Mouse (Mus musculus): ENCODE data around the gene Npcd. TPM values are rescaled to one million over a fixed set of nuclear protein-coding genes. Genes with fewer than 3 reads are reported as not detected.
A peak's percentile ranks its signal among the peaks of the same experiment; 100 is the strongest.

Gene Npcd
- polyA plus RNA-seq, 1 experiment from 2014 or later: not detected

GRCm38 (mm10) chr15:79845986-79846385 lies 11.9 kb upstream of the Npcd start:
- Histone ChIP-seq H3K27ac (replicated peaks in 1 of 2; ENCODE audit: control insufficient read depth in 1 of 2, insufficient read depth in 1 of 2, low read depth in 2 of 2, low read length in 2 of 2) (no peak overlapping the region), H3K36me3 (ENCODE audit: control insufficient read depth, insufficient read depth, low read length) (no peaks in the 10 kb centered on the region), H3K4me2 (ENCODE audit: low read length) (no peak overlapping the region), H3K4me3 (ENCODE audit: control insufficient read depth in 1 of 2, insufficient read depth in 1 of 2, low read depth in 1 of 2, low read length in 2 of 2) (no peak overlapping the region), H3K9me3 (ENCODE audit: control insufficient read depth, low read length) (0 out of 2 replicates have a peak, but pooled peaks cover 2% of the 10 kb centered on the region), H3K27me3 (ENCODE audit: control insufficient read depth, insufficient read depth, low read length) (no peaks in the 10 kb centered on the region; the same call in 1 of the 2 replicates), H3K4me1 (ENCODE audit: control insufficient read depth in 2 of 2, insufficient read depth in 2 of 2, low read length in 2 of 2) (peaks cover 7 to 12% of the 10 kb centered on the region in 2 experiments), H3K9ac (ENCODE audit: low read length) (no peak overlapping the region)
- no peak for ATAC-seq (ENCODE audit: insufficient number of reproducible peaks, insufficient read depth, low FRiP score, low read depth)
- 73% methylated on average over 4 of the region's 4 CpGs for WGBS

GRCm38 (mm10) chr15:79842985-79843384 lies 8.9 kb upstream of the Npcd start:
- H3K36me3 ChIP-seq (ENCODE audit: control insufficient read depth, insufficient read depth, low read length): no peaks in the 10 kb centered on the region
- peaks cover 7 to 12% of the 10 kb centered on the region in 2 experiments for H3K4me1 ChIP-seq (ENCODE audit: control insufficient read depth in 2 of 2, insufficient read depth in 2 of 2, low read length in 2 of 2)
- H3K27me3 ChIP-seq (ENCODE audit: control insufficient read depth, insufficient read depth, low read length): no peaks in the 10 kb centered on the region; the same call in 1 of the 2 replicates
- H3K4me3 ChIP-seq (ENCODE audit: control insufficient read depth in 1 of 2, insufficient read depth in 1 of 2, low read depth in 1 of 2, low read length in 2 of 2): no peak overlapping the region
- no peak overlapping the region for H3K9ac ChIP-seq (ENCODE audit: low read length)
- no peaks in the 10 kb centered on the region for H3K9me3 ChIP-seq (ENCODE audit: control insufficient read depth, low read length)
- H3K27ac ChIP-seq (replicated peaks in 1 of 2; ENCODE audit: control insufficient read depth in 1 of 2, insufficient read depth in 1 of 2, low read depth in 2 of 2, low read length in 2 of 2): no peak overlapping the region
- ATAC-seq (ENCODE audit: insufficient number of reproducible peaks, insufficient read depth, low FRiP score, low read depth): no peak
- no peak overlapping the region for H3K4me2 ChIP-seq (ENCODE audit: low read length)
- 83% methylated on average over 3 of the region's 3 CpGs for WGBS

- Histone ChIP-seq H3K27me3 (ENCODE audit: control insufficient read depth, insufficient read depth, low read length) (no peaks in the 10 kb centered on the region; the same call in 1 of the 2 replicates), H3K27ac (replicated peaks in 1 of 2; ENCODE audit: control insufficient read depth in 1 of 2, insufficient read depth in 1 of 2, low read depth in 2 of 2, low read length in 2 of 2) (no peak overlapping the region), H3K9me3 (ENCODE audit: control insufficient read depth, low read length) (no peaks in the 10 kb centered on the region), H3K9ac (ENCODE audit: low read length) (no peak overlapping the region), H3K4me2 (ENCODE audit: low read length) (no peak overlapping the region), H3K36me3 (ENCODE audit: control insufficient read depth, insufficient read depth, low read length) (no peaks in the 10 kb centered on the region), H3K4me1 (ENCODE audit: control insufficient read depth in 2 of 2, insufficient read depth in 2 of 2, low read length in 2 of 2) (no peaks in the 10 kb centered on the region), H3K4me3 (ENCODE audit: control insufficient read depth in 1 of 2, insufficient read depth in 1 of 2, low read depth in 1 of 2, low read length in 2 of 2) (no peak overlapping the region)
- no peak for ATAC-seq (ENCODE audit: insufficient number of reproducible peaks, insufficient read depth, low FRiP score, low read depth)
- 55% methylated on average over 2 of the region's 2 CpGs for WGBS
Measured at GRCm38 (mm10) chr15:79840281-79840680, 6.2 kb upstream of the Npcd start.

DNA sequence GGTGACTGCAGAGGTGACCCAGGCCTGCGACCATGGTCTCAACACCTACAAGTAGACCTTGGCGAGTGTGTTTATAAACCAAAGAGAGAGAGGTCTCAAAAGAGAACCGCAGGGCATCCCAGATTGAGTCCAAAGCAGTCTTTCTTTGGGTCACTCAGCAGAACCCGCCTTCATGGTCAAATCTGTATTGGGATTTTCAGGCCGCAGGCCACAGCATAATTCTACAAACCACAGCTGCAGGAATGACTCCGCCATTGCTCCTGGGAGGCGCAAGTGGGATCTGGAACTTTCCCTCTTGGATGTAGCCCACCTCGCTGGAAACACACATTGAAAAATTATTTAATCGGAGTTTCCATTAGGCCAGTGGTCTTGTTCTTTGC lies 834 bp upstream of the Npcd start:
- Histone ChIP-seq H3K4me1 (ENCODE audit: control insufficient read depth in 2 of 2, insufficient read depth in 2 of 2, low read length in 2 of 2) (peaks cover 14 to 24% of the 10 kb centered on the region in 2 experiments), H3K4me2 (ENCODE audit: low read length) (peak overlapping the region; percentile 80), H3K9me3 (ENCODE audit: control insufficient read depth, low read length) (no peaks in the 10 kb centered on the region), H3K36me3 (ENCODE audit: control insufficient read depth, insufficient read depth, low read length) (peaks cover 7% of the 10 kb centered on the region), H3K27me3 (ENCODE audit: control insufficient read depth, insufficient read depth, low read length) (no peaks in the 10 kb centered on the region), H3K4me3 (ENCODE audit: control insufficient read depth in 1 of 2, insufficient read depth in 1 of 2, low read depth in 1 of 2, low read length in 2 of 2) (peak overlapping the region in 1 of 2 experiments; percentile 92; a peak in 2 of 4 replicates), H3K27ac (replicated peaks in 1 of 2; ENCODE audit: control insufficient read depth in 1 of 2, insufficient read depth in 1 of 2, low read depth in 2 of 2, low read length in 2 of 2) (peak overlapping the region; percentile 84 to 94), H3K9ac (ENCODE audit: low read length) (peak overlapping the region; percentile 96; the same call in 1 of the 2 replicates)
- ATAC-seq (ENCODE audit: insufficient number of reproducible peaks, insufficient read depth, low FRiP score, low read depth): no peak
- 58% methylated on average over 9 of the region's 9 CpGs for WGBS

DNA sequence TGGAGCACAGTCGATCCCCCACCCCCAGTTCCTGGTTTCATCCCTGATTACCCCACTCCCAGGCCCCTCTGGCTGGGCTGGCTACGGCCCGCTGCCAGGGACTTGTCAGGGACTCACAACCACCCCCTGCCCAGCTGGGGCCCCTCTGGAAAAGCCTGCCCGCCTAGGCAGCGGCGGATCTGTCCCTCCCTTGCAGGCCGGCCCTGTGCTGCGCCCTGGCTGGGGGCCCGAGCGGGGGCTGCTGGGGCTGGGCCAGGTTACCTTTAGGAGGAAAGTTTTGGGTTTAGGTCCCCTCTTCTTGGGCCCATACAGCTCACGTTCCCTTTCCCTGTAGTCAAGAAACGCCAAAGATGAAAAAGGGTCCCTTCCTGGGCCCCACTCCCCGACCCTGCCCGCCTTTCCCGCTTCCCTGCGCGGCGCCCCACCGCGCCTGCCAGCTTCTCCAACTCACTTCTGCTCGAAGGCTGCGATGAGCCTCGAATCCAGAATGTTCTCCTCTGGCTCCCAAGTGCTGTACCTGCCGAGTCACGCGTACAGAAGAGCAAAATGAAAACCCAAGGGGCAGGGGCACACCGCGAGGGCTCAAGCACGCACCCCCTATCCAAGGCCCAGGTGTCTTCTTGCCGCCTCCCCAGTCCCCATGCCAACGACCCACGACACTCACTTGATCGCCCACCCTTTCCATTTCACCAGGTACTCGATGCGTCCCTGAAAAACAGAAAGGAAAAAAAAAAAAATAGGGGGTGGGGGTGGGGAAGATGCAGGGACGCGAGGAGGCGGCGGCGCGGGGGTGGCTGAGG lies 586 bp downstream of the Npcd start:
- H3K36me3 ChIP-seq (ENCODE audit: control insufficient read depth, insufficient read depth, low read length): peaks cover 12% of the 10 kb centered on the region
- H3K4me1 ChIP-seq (ENCODE audit: control insufficient read depth in 2 of 2, insufficient read depth in 2 of 2, low read length in 2 of 2): peaks cover 14 to 33% of the 10 kb centered on the region in 2 experiments

DNA sequence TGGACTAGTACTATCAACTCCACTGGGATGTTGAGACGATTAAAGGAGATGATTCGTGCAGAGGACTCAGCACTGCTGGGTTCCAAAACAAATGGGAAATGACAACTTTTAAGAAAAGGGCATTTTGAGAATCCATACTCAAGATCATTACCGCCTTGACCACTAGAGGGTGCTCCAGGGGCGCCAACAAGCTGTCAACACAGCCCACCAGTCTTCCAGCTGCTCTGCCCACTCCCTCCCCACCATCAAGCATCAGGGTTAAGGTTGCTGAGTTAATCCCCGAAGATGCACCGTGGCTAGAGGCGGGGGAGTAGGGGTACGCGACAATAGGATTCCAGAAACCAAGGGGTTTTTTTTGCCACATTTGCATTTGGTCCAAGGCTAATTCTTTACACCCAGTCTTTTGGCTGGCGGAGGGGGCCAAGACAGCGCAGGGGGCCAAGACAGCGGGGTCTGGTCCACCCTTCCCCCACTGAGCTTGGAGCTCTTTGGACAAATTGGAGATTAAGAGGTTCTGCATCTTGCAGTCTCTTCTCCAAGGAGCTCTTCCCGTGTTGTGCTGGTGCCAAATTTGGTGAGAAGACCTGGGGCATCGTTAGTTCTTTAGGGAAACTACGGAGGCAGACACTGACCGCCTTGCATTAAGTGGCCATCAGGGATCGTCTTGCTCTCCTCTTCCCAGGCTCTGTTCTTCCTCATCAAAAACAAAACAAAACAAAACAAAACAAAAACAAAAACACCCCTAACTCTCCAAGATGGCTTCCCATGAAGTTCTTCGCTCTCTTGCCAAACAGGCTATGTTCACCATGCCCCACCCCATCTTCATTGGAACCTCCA lies 1.8 kb downstream of the Npcd start:
- Histone ChIP-seq H3K27me3 (ENCODE audit: control insufficient read depth, insufficient read depth, low read length) (no peaks in the 10 kb centered on the region), H3K27ac (replicated peaks in 1 of 2; ENCODE audit: control insufficient read depth in 1 of 2, insufficient read depth in 1 of 2, low read depth in 2 of 2, low read length in 2 of 2) (peak overlapping the region; percentile 91 to 94), H3K36me3 (ENCODE audit: control insufficient read depth, insufficient read depth, low read length) (peaks cover 24% of the 10 kb centered on the region), H3K9me3 (ENCODE audit: control insufficient read depth, low read length) (no peaks in the 10 kb centered on the region), H3K4me1 (ENCODE audit: control insufficient read depth in 2 of 2, insufficient read depth in 2 of 2, low read length in 2 of 2) (peaks cover 14 to 37% of the 10 kb centered on the region in 2 experiments), H3K4me2 (ENCODE audit: low read length) (peak overlapping the region; percentile 80), H3K4me3 (ENCODE audit: control insufficient read depth in 1 of 2, insufficient read depth in 1 of 2, low read depth in 1 of 2, low read length in 2 of 2) (peak overlapping the region; percentile 82 to 92), H3K9ac (ENCODE audit: low read length) (peak overlapping the region; percentile 96)
- ATAC-seq (ENCODE audit: insufficient number of reproducible peaks, insufficient read depth, low FRiP score, low read depth): no peak
- 30% methylated on average over 18 of the region's 18 CpGs for WGBS

More for the DNA sequence above, 586 bp downstream of the Npcd start:
- under 1% methylated on average over 41 of the region's 41 CpGs for WGBS
- H3K27me3 ChIP-seq (ENCODE audit: control insufficient read depth, insufficient read depth, low read length): no peaks in the 10 kb centered on the region
- H3K4me2 ChIP-seq (ENCODE audit: low read length): peak overlapping the region; percentile 80
- peak overlapping the region; percentile 96 for H3K9ac ChIP-seq (ENCODE audit: low read length)
- H3K4me3 ChIP-seq (ENCODE audit: control insufficient read depth in 1 of 2, insufficient read depth in 1 of 2, low read depth in 1 of 2, low read length in 2 of 2): peak overlapping the region; percentile 82 to 92
- no peaks in the 10 kb centered on the region for H3K9me3 ChIP-seq (ENCODE audit: control insufficient read depth, low read length)
- ATAC-seq (ENCODE audit: insufficient number of reproducible peaks, insufficient read depth, low FRiP score, low read depth): peak; percentile 15; the same call in 1 of the 2 replicates
- H3K27ac ChIP-seq (replicated peaks in 1 of 2; ENCODE audit: control insufficient read depth in 1 of 2, insufficient read depth in 1 of 2, low read depth in 2 of 2, low read length in 2 of 2): peak overlapping the region; percentile 91 to 94

GRCm38 (mm10) chr15:79830388-79830787 lies 3.6 kb downstream of the Npcd start:
- WGBS: 13% methylated on average over 4 of the region's 4 CpGs
- Histone ChIP-seq H3K36me3 (ENCODE audit: control insufficient read depth, insufficient read depth, low read length) (peaks cover 39% of the 10 kb centered on the region), H3K4me1 (ENCODE audit: control insufficient read depth in 2 of 2, insufficient read depth in 2 of 2, low read length in 2 of 2) (peaks cover 14 to 37% of the 10 kb centered on the region in 2 experiments), H3K9me3 (ENCODE audit: control insufficient read depth, low read length) (no peaks in the 10 kb centered on the region), H3K9ac (ENCODE audit: low read length) (no peak overlapping the region), H3K27me3 (ENCODE audit: control insufficient read depth, insufficient read depth, low read length) (no peaks in the 10 kb centered on the region), H3K4me2 (ENCODE audit: low read length) (no peak overlapping the region), H3K4me3 (ENCODE audit: control insufficient read depth in 1 of 2, insufficient read depth in 1 of 2, low read depth in 1 of 2, low read length in 2 of 2) (no peak overlapping the region), H3K27ac (replicated peaks in 1 of 2; ENCODE audit: control insufficient read depth in 1 of 2, insufficient read depth in 1 of 2, low read depth in 2 of 2, low read length in 2 of 2) (no peak overlapping the region)
- ATAC-seq (ENCODE audit: insufficient number of reproducible peaks, insufficient read depth, low FRiP score, low read depth): no peak

Data from heart, embryonic 14.5 days (tissue).